Mouse (Mus musculus) testis, postnatal 10 days (tissue): ENCODE measurements around the gene Adgrf3.

ENCODE experiments used
- DNase-seq: peaks from one replicate; pipeline ENCODE4 v3.0.0; 2021; ENCODE audit warnings: low spot score

Adgrf3 gene

DNA sequence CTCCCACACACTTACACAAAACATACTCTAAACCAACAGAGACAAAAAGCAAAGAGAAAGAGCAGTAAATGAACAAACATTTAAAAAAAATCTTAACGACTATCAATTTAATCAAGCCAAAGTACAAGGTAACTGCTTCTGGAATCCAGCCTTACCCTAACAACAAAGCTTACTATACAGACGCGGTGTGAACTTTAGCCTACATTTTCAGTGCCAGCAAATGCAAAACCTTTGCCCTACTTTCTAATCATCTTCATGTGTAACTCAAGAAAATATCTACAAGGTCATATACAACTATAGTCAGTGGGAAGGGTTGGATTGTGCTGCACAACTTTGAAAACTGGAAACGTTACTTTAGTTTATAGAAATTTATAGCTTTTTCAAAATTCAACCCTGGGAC, 53.5 kb downstream of the Adgrf3 start:
- DNase-seq: no peak

DNA sequence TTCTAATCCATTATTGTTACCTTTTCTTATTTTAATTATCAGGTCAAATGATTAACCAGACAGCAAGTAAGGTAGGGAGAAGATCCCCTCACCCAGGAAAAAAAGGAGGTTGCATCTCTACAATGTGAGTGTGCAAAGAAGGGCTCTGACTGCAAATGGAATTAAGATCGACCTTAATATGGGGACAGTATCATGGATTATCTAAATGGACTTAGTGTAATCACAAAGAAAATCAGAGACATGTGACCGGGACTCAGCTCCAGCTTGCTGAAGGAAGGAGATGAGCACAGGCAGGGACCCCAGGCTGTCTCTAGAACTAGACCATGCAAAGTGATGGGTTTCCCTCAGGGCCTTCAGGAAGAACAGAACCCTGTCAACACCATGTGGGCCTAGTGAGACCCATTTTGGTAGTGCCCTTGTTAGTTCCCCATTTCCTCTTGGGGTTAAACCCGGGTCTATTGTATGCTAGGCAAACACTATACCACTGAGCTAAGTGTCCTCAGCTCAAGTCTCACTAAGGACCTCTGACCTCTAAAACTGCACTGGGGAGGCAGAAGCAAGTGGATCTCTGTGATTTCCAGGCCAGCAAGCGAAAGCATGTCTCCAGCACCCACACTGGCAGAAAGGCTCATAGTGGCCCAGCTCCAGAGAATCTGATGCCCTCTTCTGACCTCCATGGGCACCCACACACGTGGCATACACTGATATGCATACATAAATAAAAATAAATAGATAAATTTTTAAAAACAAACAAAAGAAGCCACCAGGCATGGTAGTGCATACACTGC, 57.2 kb downstream of the Adgrf3 start:
- no peak for DNase-seq

DNA sequence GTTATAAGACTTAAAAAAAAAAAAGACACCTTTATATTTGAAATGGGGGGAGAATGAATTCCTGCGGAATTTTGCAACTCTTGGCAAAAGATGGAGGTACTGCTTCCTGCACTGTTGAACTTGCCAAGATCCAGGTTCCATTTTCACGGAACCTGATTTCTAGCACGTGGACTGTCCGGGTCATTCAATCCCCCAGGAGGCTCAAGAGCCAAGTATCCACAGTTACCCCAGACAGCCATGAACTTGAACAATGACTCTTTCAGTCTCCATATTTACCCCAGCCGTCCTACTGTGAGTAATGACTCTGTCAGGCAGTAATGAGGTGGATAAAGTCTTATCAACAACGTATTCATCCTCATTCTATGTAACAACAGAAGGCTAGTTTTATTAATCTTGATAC, 59.0 kb downstream of the Adgrf3 start:
- no peak for DNase-seq
